Mouse (Mus musculus): ENCODE measurements around the gene Med24. TPM values are rescaled to one million over a fixed set of nuclear protein-coding genes. Genes with fewer than 3 reads are reported as not detected.

The Med24 gene
- polyA plus RNA-seq, 1 experiment = 45.3 TPM

GRCm38 (mm10) chr11:98744456-98745019, 15.3 kb upstream of the Med24 start:
- Histone ChIP-seq H3K4me1 (ENCODE audit: control insufficient read depth, insufficient read depth, low read length) (peaks cover 64% of the 10 kb centered on the region), H3K27ac (ENCODE audit: insufficient read depth, low read depth, low read length) (peak overlapping the region; percentile 40; the same call in 1 of the 2 replicates), H3K36me3 (ENCODE audit: control insufficient read depth, insufficient read depth, low read length) (no peaks in the 10 kb centered on the region), H3K27me3 (replicated peaks; ENCODE audit: control insufficient read depth, insufficient read depth, low read length) (no peaks in the 10 kb centered on the region), H3K4me3 (ENCODE audit: insufficient read depth, low read depth, low read length) (no peak overlapping the region)
- DNase-seq = peak; percentile 43
- TF ChIP-seq POLR2A (IDR thresholded peaks at IDR 0.05; ENCODE audit: low read depth, low read length) = no peak
- no peak for TF ChIP-seq CTCF (conservative IDR thresholded peaks at IDR 0.05; ENCODE audit: insufficient read depth, insufficient read length, low read depth, low read length)
- WGBS = 25% methylated on average over 7 of the region's 7 CpGs

- DNase-seq = peak; percentile 81
- 13% methylated on average over 9 of the region's 9 CpGs for WGBS
These were observed 14.6 kb upstream of the Med24 start for GRCm38 (mm10) chr11:98743655-98744345.

GRCm38 (mm10) chr11:98742397-98743291, 13.4 kb upstream of the Med24 start:
- Histone ChIP-seq H3K36me3 (ENCODE audit: control insufficient read depth, insufficient read depth, low read length) (no peaks in the 10 kb centered on the region), H3K27ac (ENCODE audit: insufficient read depth, low read depth, low read length) (peak overlapping the region; percentile 36), H3K27me3 (replicated peaks; ENCODE audit: control insufficient read depth, insufficient read depth, low read length) (no peaks in the 10 kb centered on the region), H3K4me3 (ENCODE audit: insufficient read depth, low read depth, low read length) (peak overlapping the region; percentile 66), H3K4me1 (ENCODE audit: control insufficient read depth, insufficient read depth, low read length) (peaks cover 50% of the 10 kb centered on the region)
- no peak for TF ChIP-seq CTCF (conservative IDR thresholded peaks at IDR 0.05; ENCODE audit: insufficient read depth, insufficient read length, low read depth, low read length)
- no peak for TF ChIP-seq POLR2A (IDR thresholded peaks at IDR 0.05; ENCODE audit: low read depth, low read length)
- 2% methylated on average over 21 of the region's 21 CpGs for WGBS
- DNase-seq = peak; percentile 45

More at GRCm38 (mm10) chr11:98743655-98744345, 14.6 kb upstream of the Med24 start:
- no peak for TF ChIP-seq CTCF (conservative IDR thresholded peaks at IDR 0.05; ENCODE audit: insufficient read depth, insufficient read length, low read depth, low read length)
- TF ChIP-seq POLR2A (IDR thresholded peaks at IDR 0.05; ENCODE audit: low read depth, low read length) = no peak
- no peaks in the 10 kb centered on the region for H3K27me3 ChIP-seq (replicated peaks; ENCODE audit: control insufficient read depth, insufficient read depth, low read length)
- no peaks in the 10 kb centered on the region for H3K36me3 ChIP-seq (ENCODE audit: control insufficient read depth, insufficient read depth, low read length)
- peaks cover 60% of the 10 kb centered on the region for H3K4me1 ChIP-seq (ENCODE audit: control insufficient read depth, insufficient read depth, low read length)
- peak overlapping the region; percentile 40 for H3K27ac ChIP-seq (ENCODE audit: insufficient read depth, low read depth, low read length)
- peak overlapping the region; percentile 34 for H3K4me3 ChIP-seq (ENCODE audit: insufficient read depth, low read depth, low read length)

GRCm38 (mm10) chr11:98741622-98742396, 12.6 kb upstream of the Med24 start:
- Histone ChIP-seq H3K27me3 (replicated peaks; ENCODE audit: control insufficient read depth, insufficient read depth, low read length) (no peaks in the 10 kb centered on the region), H3K36me3 (ENCODE audit: control insufficient read depth, insufficient read depth, low read length) (no peaks in the 10 kb centered on the region), H3K27ac (ENCODE audit: insufficient read depth, low read depth, low read length) (peak overlapping the region; percentile 84), H3K4me1 (ENCODE audit: control insufficient read depth, insufficient read depth, low read length) (peaks cover 44% of the 10 kb centered on the region), H3K4me3 (ENCODE audit: insufficient read depth, low read depth, low read length) (peak overlapping the region; percentile 66)
- peak; percentile 86 for DNase-seq
- WGBS = under 1% methylated on average over 85 of the region's 86 CpGs
- peak; percentile 29; the same call in 1 of the 2 replicates for TF ChIP-seq CTCF (conservative IDR thresholded peaks at IDR 0.05; ENCODE audit: insufficient read depth, insufficient read length, low read depth, low read length)
- TF ChIP-seq POLR2A (IDR thresholded peaks at IDR 0.05; ENCODE audit: low read depth, low read length) = no peak

GRCm38 (mm10) chr11:98741051-98741620, 11.9 kb upstream of the Med24 start:
- H3K4me1 ChIP-seq (ENCODE audit: control insufficient read depth, insufficient read depth, low read length) = peaks cover 37% of the 10 kb centered on the region
- H3K27ac ChIP-seq (ENCODE audit: insufficient read depth, low read depth, low read length) = peak overlapping the region; percentile 39; the same call in 1 of the 2 replicates
- peak overlapping the region; percentile 63 for H3K4me3 ChIP-seq (ENCODE audit: insufficient read depth, low read depth, low read length)
- WGBS = 2% methylated on average over 17 of the region's 17 CpGs
- no peaks in the 10 kb centered on the region for H3K36me3 ChIP-seq (ENCODE audit: control insufficient read depth, insufficient read depth, low read length)
- DNase-seq = no peak
- TF ChIP-seq CTCF (conservative IDR thresholded peaks at IDR 0.05; ENCODE audit: insufficient read depth, insufficient read length, low read depth, low read length) (no peak), POLR2A (IDR thresholded peaks at IDR 0.05; ENCODE audit: low read depth, low read length) (no peak)
- H3K27me3 ChIP-seq (replicated peaks; ENCODE audit: control insufficient read depth, insufficient read depth, low read length) = no peaks in the 10 kb centered on the region

- DNase-seq = peak; percentile 73
- 1% methylated on average over 22 of the region's 22 CpGs for WGBS
- TF ChIP-seq CTCF (conservative IDR thresholded peaks at IDR 0.05; ENCODE audit: insufficient read depth, insufficient read length, low read depth, low read length) = no peak
- no peak for TF ChIP-seq POLR2A (IDR thresholded peaks at IDR 0.05; ENCODE audit: low read depth, low read length)
- H3K4me1 ChIP-seq (ENCODE audit: control insufficient read depth, insufficient read depth, low read length) = peaks cover 32% of the 10 kb centered on the region
- peak within 1 kb of the TSS; percentile 63 for H3K4me3 ChIP-seq (ENCODE audit: insufficient read depth, low read depth, low read length)
- peak within 1 kb of the TSS; percentile 39; the same call in 1 of the 2 replicates for H3K27ac ChIP-seq (ENCODE audit: insufficient read depth, low read depth, low read length)
- H3K36me3 ChIP-seq (ENCODE audit: control insufficient read depth, insufficient read depth, low read length) = no peaks in the 10 kb centered on the region
- no peaks in the 10 kb centered on the region for H3K27me3 ChIP-seq (replicated peaks; ENCODE audit: control insufficient read depth, insufficient read depth, low read length)
These were observed 11.3 kb upstream of the Med24 start, which contains the start of gene Thra for GRCm38 (mm10) chr11:98740393-98741050. Thra (plus strand) TSS chr11:98740638.
